Mouse (Mus musculus) testis, postnatal 14 days (tissue): ENCODE measurements around the gene Slc39a7.

Experiments
- DNase-seq: peaks from one replicate; pipeline ENCODE4 v3.0.0; 2021; ENCODE audit warnings: low spot score

Gene Slc39a7

DNA sequence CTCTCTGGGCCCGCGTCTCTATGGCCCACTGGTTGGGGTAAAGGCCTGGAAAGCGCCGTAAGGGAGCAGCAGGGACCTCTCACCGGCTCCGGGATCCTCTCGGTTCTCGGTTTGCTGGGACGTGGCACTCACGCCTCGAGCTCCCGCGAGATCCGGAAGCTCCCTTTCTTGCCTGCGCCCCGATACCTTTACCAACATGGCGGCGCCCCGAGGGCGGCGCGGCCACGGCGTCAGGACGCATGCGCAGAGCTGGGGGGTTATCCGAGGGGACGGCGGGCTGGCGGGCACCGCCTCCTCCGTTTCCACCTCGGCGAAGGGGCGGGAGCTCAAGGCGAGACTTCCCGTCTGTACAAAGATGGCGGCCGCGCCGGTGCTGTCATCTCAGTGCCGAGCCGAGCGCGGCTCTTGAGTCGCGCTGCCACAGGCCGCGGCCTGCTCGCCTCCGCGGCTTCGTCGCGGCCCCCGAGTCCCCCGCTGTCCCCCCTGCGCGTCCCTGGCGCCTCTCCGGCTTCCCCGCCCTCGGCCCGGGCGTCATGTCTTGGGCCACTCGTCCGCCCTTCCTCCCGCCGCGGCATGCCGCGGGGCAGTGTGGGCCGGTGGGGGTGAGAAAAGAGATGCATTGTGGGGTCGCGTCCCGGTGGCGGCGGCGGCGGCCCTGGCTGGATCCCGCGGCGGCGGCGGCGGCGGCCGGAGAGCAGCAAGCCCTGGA, at the start of gene Slc39a7, which contains the start of gene Rxrb:
Gene Slc39a7 (minus strand): TSS at position 218 of the 709 bp plus-strand sequence.
Gene Rxrb (plus strand): TSS at position 348 of the 709 bp plus-strand sequence.
- peak; percentile 98 for DNase-seq

DNA sequence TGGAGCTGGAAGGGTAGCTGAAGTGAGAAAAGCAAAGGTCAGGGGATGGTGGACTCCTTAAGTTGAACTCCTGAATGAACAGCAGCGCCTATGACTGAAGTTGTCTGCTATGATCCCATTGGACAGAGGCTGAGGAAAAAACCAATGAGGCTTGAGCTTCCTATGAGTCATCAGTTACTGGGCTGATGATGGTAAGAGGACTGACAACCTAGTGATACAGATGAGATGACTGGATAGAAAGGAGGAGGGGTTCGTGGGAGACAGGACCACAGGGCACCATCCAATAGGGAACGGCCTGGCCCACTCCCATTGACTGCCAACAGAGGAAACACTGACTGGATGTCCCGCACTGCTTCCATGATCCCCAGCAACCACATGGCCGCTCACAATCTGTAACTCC, 48.1 kb upstream of the Slc39a7 start:
- DNase-seq: no peak

DNA sequence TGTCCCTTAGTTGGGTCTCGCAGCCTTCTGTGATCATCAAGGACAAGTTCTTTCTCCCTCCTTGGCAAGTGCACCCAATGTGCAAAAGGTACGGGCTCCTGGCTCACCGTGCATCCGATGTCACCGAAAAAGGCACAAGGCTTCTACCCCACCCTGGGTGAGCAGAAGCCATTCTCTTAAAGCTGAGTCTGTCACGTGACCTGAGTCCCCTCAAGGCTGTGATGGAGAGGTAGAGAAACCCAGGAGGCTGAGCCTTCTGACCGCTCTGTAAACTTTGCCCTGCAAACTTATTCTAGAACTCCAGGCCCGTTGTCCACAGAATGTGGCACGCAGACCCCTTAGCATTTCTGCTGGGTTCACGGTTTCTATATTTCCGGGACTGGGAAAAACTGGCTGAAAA, 47.5 kb upstream of the Slc39a7 start:
- DNase-seq: no peak

DNA sequence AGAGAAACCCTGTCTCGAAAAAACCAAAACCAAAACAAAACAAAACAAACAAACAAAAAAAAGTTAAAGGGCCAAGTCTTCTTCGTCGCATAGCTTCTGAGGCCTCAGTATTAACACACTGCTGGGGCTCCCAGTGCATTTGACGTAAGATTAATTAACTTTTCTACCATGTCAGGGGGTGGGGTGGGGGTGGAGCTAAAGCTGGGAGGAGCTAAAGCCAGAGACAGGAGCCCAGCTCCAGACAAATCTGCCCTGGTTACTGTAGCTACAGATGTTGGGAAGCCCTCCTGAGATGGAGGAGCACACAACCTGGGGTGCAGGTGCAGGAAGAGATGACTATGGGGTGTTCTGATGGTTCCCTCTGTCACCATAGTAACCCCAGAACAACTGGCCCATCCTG, 46.7 kb upstream of the Slc39a7 start:
- no peak for DNase-seq

DNA sequence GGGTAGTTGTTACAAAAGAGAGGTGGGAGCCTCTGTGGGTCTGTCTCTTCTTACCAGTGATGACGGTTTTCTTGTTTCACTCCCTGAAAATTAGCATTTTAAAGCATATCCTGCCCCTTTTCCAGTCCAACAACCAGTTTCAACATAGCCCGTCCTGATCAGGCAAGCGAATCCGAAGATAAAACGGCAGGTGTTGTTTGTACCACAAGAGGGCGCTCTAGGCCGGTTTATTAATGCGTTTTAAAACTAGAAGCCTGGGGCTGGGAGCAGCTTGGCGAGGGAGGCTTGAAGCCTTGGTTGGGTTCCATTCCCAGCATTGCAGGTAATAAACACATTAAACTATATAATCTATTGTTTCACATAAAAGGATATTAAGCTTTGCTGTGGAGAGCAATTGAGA, 46.1 kb upstream of the Slc39a7 start:
- DNase-seq: peak; percentile 63

DNA sequence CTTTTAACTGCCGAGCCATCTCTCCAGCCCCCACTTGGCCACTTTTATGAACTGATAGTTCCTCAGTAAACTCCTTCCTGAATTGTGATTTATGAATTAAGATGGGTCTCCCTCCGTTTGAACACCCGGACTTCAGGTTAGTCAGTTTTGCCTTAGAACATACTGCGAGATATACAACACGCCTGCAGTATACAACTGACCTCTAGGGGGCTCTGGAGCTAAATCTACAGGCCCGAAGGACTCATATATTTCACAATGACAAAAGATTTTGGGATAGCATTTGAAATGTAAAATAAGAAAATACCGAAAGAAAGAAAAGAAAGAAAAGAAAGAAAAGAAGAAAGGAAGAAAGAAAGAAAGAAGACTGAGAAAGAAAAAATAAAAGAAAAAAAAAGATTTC, 43.8 kb upstream of the Slc39a7 start:
- peak; percentile 56 for DNase-seq

DNA sequence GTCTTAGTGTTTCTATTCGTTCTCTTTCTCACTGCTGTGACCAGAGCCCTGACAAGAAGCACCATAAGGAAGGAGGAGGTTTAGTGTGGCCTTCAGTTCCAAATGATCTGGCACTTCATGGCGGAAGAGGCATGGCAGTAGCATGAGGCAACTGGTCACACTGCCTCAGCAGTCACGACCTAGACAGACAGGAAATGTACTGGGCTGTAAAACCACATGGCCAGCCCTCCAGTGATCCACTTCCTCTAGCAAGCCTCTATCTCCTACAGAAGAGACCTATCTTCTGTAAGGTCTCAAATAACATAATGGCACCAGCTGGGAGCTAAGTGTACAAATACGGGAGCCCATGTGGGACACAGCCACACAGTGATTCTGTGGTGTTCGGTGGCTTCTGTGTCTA, 40.6 kb upstream of the Slc39a7 start:
- DNase-seq: no peak

DNA sequence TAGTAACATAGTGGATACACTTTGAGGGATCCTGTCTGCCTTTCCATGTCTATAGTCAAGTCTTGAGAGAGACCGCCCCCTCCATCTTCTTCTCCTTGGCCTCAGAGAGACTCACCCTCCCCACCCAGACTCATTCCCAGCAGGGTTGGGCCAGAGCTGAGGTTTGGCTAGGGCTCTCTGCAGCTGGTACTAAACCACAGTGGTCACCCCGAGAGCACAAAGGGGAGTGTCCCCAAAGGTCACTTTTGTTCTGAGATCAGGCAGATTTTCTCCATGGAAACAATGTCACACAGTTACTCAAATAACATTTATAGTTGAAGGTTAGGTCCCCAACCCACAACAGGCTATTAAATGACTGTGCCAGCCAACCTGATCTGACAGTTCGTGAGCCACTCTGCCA, 37.4 kb upstream of the Slc39a7 start:
- DNase-seq: no peak

DNA sequence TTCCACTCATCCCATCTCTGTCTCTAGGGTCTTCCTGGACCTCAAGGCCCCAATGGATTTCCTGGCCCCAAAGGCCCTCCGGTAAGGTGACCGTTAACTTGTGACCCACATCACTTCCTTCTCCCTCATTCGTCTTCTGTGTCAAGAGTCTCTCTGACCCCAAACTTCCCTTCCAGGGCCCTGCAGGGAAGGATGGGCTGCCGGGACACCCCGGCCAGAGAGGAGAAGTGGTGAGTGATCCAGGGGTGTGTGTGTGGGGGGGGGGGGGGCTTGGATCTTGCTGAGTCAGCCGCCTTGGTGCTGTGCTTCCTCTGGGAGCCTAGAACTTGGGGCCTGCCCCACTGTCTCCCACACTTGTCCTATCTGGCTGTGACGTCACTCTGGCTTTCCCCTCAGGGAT, 25.7 kb upstream of the Slc39a7 start:
- DNase-seq: no peak

DNA sequence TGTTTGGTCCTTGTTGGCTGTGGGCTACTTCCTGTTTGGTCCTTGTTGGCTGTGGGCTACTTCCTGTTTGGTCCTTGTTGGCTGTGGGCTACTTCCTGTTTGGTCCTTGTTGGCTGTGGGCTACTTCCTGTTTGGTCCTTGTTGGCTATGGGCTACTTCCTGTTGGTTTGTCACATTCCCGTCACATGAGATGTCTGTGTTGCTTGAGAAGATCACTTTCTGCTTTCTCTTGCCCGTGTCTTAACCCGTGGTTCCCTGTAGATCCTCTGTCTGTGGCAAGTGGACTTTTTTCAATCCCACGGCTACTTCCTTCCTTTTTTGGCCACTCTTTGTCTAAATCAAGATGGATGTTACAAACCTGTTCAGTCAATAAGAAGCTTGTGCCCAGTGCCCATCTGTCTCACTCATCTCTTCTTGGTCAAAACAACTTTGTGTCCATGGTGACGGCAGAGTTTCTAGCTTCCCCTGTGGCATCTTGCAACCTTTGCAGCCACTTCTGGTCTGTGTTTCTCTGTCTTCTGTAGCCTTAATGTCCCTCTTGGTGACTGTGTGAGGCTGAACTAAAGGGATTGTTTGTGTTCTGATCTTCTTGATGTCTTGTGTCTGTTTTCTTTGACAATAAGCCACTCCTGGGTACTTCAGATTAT, 16.0 kb upstream of the Slc39a7 start:
- no peak for DNase-seq

DNA sequence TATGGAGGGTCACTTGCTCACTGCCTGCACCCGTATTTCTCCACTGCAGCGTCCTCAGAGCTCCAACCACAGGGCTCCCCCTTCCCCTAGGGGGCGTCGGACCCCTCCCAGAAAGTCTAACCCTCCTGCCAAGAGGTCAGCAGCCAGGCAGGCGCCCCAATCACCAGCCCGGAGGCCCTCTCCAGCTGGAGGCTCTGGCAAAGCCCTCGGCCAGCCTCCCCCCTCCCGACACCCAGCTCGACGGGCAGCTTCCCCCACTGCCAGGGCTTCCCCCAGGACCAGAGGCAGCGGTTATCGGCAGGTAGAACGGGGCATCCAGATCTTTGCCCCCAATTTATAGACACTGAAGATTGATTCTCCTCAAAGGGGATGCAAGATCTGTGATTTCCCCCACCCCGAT, 14.5 kb upstream of the Slc39a7 start:
- DNase-seq: no peak

DNA sequence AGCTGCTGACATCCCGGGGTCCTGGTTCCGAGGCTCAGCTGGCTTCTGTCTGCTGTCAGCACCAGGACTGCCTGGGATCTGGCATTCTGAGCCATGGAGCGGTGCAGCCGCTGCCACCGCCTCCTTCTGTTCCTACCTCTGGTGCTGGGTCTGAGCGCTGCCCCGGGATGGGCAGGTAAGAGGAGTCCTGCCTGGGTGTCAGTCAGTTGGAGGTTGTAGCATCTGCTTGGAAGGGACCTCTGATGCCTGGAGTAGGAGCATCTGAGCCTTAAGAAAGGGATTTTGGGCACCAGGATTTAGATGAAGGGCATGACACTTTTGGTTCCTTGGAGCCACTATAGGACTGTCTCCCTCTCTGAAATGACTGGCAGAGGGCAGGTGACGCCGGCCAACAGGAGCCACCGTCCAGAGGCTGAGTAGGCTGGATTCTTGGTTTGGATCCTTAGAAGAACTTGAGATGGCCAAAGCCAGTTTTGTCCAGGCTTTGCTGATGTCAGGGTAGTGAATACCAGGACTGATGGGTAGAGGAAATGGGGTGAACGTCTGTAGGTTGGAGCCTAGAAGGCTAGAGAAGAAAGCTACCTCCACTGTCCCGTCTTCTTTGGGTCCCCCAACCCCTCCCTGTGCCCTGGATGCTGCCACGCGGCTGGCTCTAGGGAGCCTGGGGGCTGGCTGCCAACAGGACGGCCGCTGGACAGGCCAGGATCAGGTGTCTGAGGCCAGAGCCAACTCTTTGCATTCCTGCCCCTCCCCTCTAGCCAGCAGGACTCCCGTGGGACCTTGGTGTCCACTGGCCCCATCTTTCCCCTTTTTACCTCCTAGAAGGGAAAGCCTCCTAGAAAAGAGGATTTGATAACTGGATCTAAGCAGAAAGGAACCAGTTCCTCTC, 8.3 kb upstream of the Slc39a7 start:
- DNase-seq: no peak

DNA sequence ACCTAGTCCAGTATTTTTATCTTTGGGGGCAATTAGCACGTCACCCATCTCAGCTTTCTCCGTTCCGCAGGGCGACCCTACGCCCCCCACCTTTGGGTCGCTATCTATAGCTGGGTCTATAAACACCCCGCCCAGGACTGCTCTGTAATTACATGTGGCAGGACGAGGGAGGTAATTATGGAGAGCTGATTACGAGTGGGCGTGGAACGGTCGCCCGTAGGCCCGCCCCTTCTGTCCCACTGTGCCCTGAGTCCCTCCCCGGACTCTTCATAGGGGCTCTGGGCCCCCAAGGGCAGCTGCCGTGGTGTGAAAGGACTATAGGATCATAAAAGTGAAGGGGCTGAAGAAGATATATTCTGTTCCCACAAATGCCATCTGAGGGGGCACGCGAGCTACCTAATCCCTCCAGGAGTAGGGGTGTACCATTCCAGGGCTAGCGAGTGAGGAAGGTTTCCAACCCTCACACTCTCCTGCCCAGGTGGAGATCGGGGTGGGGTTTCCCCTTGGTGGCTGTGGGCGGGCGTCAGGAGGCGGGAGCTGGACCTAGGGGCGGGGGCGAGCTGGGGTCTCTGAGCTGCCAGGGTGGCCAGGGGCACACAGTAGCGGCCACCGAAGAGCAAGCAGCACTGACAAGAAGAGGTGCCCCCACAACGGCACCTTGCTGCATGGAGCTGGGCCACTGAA, 7.5 kb upstream of the Slc39a7 start, which contains the start of gene Col11a2:
Gene Col11a2 (plus strand): TSS at position 560 of the 684 bp plus-strand sequence.
- no peak for DNase-seq

DNA sequence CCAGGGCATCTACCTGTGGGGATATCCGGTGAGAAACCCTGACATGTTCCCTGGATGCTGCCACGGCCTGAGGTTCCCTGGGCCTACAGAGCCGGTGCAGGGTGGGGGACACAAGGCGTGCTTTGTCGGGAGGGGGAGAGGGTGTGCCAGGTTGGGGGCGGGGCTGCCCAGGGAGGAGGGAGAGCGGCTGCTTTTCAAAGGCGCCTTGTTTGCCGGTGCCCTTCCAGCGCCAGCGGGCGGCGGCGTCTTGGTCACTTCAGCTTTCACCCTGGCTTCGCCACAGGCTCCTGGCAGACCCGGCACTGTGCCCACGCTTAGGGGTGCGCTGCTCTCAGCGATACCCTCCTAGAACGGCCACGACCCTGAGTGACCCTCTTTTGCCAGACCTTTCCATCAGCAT, 7.0 kb upstream of the Slc39a7 start:
- DNase-seq: peak; percentile 33

DNA sequence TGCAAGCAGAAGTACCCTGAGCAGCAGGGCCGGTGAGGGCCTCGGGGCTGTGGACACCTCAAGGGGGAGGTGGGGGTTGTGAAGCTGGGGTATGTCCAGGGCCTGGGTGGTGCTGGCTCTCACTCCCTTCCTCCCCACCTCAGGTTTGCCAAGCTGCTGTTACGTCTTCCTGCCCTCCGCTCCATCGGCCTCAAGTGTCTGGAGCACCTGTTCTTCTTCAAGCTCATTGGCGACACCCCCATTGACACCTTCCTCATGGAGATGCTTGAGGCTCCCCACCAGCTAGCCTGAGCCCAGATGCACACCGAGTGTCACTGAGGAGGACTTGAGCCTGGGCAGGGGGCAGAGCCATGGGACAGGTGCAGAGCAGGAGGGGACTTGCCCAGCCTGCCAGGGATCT, 5.8 kb upstream of the Slc39a7 start:
- no peak for DNase-seq

DNA sequence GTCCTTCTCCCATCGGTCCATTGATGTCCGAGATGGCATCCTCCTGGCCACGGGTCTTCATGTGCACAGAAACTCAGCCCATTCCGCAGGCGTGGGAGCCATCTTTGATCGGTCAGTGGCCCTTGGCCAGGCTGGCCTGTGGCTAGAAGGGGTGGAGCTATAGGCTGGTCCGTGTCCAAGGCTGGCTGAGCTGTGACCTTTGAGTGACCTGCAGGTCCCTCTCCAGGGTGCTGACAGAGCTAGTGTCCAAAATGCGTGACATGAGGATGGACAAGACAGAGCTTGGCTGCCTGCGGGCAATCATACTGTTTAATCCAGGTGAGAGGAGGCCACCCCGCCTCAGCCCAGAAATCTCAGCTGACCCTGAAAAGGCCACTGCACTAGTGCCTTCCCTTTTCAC, 5.2 kb upstream of the Slc39a7 start:
- no peak for DNase-seq

DNA sequence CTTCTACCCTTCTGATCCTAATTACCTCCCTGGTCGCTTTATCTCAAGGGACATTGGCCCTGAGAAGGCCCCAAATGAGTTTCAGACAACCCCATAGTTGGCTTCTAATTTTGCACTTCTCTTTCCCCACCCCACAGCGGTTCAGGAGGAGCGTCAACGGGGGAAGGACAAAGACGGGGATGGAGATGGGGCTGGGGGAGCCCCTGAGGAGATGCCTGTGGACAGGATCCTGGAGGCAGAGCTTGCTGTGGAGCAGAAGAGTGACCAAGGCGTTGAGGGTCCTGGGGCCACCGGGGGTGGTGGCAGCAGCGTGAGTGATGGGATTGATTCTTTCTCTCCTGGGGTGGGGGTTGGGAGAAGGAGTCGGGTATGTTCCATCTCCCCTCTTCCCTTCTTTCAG, 4.0 kb upstream of the Slc39a7 start:
- DNase-seq: no peak

DNA sequence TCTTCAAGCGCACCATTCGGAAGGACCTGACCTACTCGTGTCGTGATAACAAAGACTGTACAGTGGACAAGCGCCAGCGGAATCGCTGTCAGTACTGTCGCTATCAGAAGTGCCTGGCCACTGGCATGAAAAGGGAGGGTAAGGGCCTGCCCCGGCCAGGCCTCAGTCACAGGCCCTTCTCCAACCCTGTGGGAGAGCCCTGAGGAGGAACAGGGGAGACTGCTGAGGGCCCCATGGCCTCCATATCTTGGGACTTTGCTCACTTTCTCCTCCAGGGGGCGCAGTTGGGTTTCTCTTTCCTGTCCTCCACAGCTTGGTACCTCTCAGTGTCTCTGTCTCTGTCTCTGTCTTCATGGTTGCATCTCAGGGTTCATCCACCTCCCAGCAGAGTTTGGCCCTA, 2.6 kb upstream of the Slc39a7 start:
- DNase-seq: peak; percentile 76

DNA sequence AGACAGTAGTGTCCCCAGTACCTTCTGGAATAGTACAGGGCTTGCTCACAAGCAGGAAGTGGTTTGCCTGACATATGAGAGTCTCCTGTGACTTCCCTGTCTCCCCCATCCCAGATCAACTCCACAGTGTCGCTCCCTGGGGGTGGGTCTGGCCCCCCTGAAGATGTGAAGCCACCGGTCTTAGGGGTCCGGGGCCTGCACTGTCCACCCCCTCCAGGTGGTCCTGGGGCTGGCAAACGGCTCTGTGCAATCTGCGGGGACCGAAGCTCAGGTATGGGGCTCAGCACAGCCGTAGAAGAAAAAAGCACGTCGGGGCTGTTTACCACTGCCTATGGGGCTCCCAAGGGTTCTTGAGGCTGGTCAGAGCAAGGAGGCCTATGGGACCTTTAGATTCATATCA, 2.0 kb upstream of the Slc39a7 start:
- DNase-seq: no peak

DNA sequence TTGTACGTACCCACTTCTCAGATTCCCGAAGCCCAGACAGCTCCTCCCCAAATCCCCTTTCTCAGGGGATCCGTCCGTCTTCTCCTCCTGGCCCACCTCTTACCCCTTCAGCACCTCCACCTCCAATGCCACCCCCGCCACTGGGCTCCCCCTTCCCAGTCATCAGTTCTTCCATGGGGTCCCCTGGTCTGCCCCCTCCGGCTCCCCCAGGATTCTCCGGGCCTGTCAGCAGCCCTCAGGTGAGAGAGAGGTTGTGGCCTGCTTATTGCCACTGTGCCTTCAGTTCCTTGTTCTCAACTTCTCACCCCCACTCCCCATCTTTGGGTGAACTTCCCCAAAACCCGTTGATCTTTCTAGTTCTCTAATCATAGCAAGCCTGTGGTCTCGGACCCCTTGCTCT, 1.3 kb upstream of the Slc39a7 start:
- no peak for DNase-seq

DNA sequence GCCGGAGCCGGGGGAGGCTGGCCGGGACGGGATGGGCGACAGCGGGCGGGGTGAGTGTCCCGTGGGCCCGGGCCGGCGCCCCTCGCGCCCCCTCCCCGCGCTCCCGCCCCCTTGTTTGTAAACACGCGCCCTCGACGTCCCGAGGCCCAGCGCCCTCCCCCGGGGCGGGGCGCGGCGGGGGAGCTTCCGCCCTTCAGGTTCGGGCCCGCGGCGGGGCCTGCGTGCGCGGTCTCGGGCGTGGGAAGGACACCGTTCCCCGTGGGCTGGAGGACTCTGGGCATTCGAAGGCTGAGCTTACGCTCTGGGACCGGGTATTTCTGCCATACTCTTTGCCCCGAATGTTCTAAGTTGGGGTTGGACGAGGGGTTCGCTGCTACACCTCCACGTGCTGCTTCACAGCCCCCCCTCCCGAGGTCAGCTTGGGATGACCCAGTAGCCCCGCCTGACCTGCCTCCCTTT, 721 bp upstream of the Slc39a7 start:
- DNase-seq: peak; percentile 84

DNA sequence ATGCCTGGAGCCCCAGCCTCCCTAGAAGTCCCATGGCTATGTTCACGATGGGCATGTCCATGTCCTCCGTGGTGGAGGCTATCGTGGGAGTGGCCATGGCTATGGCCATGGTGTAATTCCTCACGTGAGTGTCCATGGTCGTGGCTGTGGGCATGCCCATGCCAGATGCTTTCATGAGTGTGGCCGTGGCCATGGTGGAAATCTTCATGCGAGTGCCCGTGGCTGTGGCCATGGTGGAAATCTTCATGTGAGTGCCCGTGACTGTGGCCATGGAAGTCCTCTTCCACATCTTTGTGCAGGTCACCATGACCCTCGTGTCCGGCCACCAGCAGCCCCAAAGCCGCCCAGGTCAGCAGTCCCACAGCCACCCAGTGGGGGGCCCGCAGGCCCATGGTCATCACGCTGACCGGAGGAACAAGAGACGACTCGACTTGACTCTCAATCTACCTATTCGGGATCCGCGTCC, 588 bp downstream of the Slc39a7 start:
- DNase-seq: peak; percentile 51
